Mouse (Mus musculus): ENCODE measurements around the gene Gpkow. TPM values are rescaled to one million over a fixed set of nuclear protein-coding genes. Genes with fewer than 3 reads are reported as not detected.

Gene Gpkow
- polyA plus RNA-seq, 1 experiment = 10.9 TPM

- Histone ChIP-seq H3K4me3 (ENCODE audit: insufficient read depth, low read depth, low read length) (no peak overlapping the region), H3K27ac (ENCODE audit: insufficient read depth, low read depth, low read length) (no peak overlapping the region), H3K27me3 (replicated peaks; ENCODE audit: control insufficient read depth, insufficient read depth, low read length) (no peaks in the 10 kb centered on the region), H3K4me1 (ENCODE audit: control insufficient read depth, insufficient read depth, low read length) (no peaks in the 10 kb centered on the region), H3K36me3 (ENCODE audit: control insufficient read depth, insufficient read depth, low read length) (peaks cover 2% of the 10 kb centered on the region; the same call in 1 of the 2 replicates)
- peak; percentile 20 for DNase-seq
- TF ChIP-seq POLR2A (IDR thresholded peaks at IDR 0.05; ENCODE audit: low read depth, low read length) (no peak), CTCF (conservative IDR thresholded peaks at IDR 0.05; ENCODE audit: insufficient read depth, insufficient read length, low read depth, low read length) (no peak)
- WGBS = 73% methylated on average over 3 of the region's 3 CpGs
Observed at GRCm38 (mm10) chrX:7662936-7663335, 34.0 kb upstream of the Gpkow start.

GRCm38 (mm10) chrX:7664791-7665190 lies 32.1 kb upstream of the Gpkow start:
- H3K27ac ChIP-seq (ENCODE audit: insufficient read depth, low read depth, low read length) = no peak overlapping the region
- no peaks in the 10 kb centered on the region for H3K27me3 ChIP-seq (replicated peaks; ENCODE audit: control insufficient read depth, insufficient read depth, low read length)
- WGBS = 93% methylated on average over 11 of the region's 11 CpGs
- H3K4me1 ChIP-seq (ENCODE audit: control insufficient read depth, insufficient read depth, low read length) = no peaks in the 10 kb centered on the region
- no peak for DNase-seq
- no peak overlapping the region for H3K4me3 ChIP-seq (ENCODE audit: insufficient read depth, low read depth, low read length)
- peaks cover 2% of the 10 kb centered on the region; the same call in 1 of the 2 replicates for H3K36me3 ChIP-seq (ENCODE audit: control insufficient read depth, insufficient read depth, low read length)
- no peak for TF ChIP-seq POLR2A (IDR thresholded peaks at IDR 0.05; ENCODE audit: low read depth, low read length)
- no peak for TF ChIP-seq CTCF (conservative IDR thresholded peaks at IDR 0.05; ENCODE audit: insufficient read depth, insufficient read length, low read depth, low read length)

GRCm38 (mm10) chrX:7665739-7666502 lies 31.0 kb upstream of the Gpkow start:
- WGBS = 73% methylated on average over 21 of the region's 21 CpGs

GRCm38 (mm10) chrX:7670390-7670881 lies 26.5 kb upstream of the Gpkow start:
- whole genome bisulfite sequencing = 3% methylated on average over 17 of the region's 19 CpGs
- peaks cover 2% of the 10 kb centered on the region; the same call in 1 of the 2 replicates for H3K4me1 ChIP-seq (ENCODE audit: control insufficient read depth, insufficient read depth, low read length)
- TF ChIP-seq CTCF (conservative IDR thresholded peaks at IDR 0.05; ENCODE audit: insufficient read depth, insufficient read length, low read depth, low read length) (no peak), POLR2A (IDR thresholded peaks at IDR 0.05; ENCODE audit: low read depth, low read length) (no peak)
- H3K36me3 ChIP-seq (ENCODE audit: control insufficient read depth, insufficient read depth, low read length) = peaks cover 2% of the 10 kb centered on the region; the same call in 1 of the 2 replicates
- DNase-seq = peak; percentile 66
- no peaks in the 10 kb centered on the region for H3K27me3 ChIP-seq (replicated peaks; ENCODE audit: control insufficient read depth, insufficient read depth, low read length)
- H3K4me3 ChIP-seq (ENCODE audit: insufficient read depth, low read depth, low read length) = peak overlapping the region; percentile 86
- H3K27ac ChIP-seq (ENCODE audit: insufficient read depth, low read depth, low read length) = peak overlapping the region; percentile 72

More at GRCm38 (mm10) chrX:7665739-7666502, 31.0 kb upstream of the Gpkow start:
- Histone ChIP-seq H3K4me1 (ENCODE audit: control insufficient read depth, insufficient read depth, low read length) (no peaks in the 10 kb centered on the region), H3K27me3 (replicated peaks; ENCODE audit: control insufficient read depth, insufficient read depth, low read length) (no peaks in the 10 kb centered on the region), H3K4me3 (ENCODE audit: insufficient read depth, low read depth, low read length) (no peak overlapping the region), H3K27ac (ENCODE audit: insufficient read depth, low read depth, low read length) (no peak overlapping the region), H3K36me3 (ENCODE audit: control insufficient read depth, insufficient read depth, low read length) (peaks cover 2% of the 10 kb centered on the region; the same call in 1 of the 2 replicates)
- no peak for TF ChIP-seq CTCF (conservative IDR thresholded peaks at IDR 0.05; ENCODE audit: insufficient read depth, insufficient read length, low read depth, low read length)
- TF ChIP-seq POLR2A (IDR thresholded peaks at IDR 0.05; ENCODE audit: low read depth, low read length) = no peak
- DNase-seq = no peak

GRCm38 (mm10) chrX:7670921-7671623 lies 25.9 kb upstream of the Gpkow start, which contains the start of gene Plp2:
Gene Plp2 (minus strand): TSS chrX:7671390.
- H3K36me3 ChIP-seq (ENCODE audit: control insufficient read depth, insufficient read depth, low read length) = peaks cover 2% of the 10 kb centered on the region; the same call in 1 of the 2 replicates
- TF ChIP-seq CTCF (conservative IDR thresholded peaks at IDR 0.05; ENCODE audit: insufficient read depth, insufficient read length, low read depth, low read length) = no peak
- no peak for TF ChIP-seq POLR2A (IDR thresholded peaks at IDR 0.05; ENCODE audit: low read depth, low read length)
- H3K27ac ChIP-seq (ENCODE audit: insufficient read depth, low read depth, low read length) = peak within 1 kb of the TSS; percentile 72
- no peaks in the 10 kb centered on the region for H3K27me3 ChIP-seq (replicated peaks; ENCODE audit: control insufficient read depth, insufficient read depth, low read length)
- WGBS = 3% methylated on average over 34 of the region's 36 CpGs
- peak within 1 kb of the TSS; percentile 86 for H3K4me3 ChIP-seq (ENCODE audit: insufficient read depth, low read depth, low read length)
- peak; percentile 35 for DNase-seq
- peaks cover 2% of the 10 kb centered on the region; the same call in 1 of the 2 replicates for H3K4me1 ChIP-seq (ENCODE audit: control insufficient read depth, insufficient read depth, low read length)

- no peaks in the 10 kb centered on the region for H3K36me3 ChIP-seq (ENCODE audit: control insufficient read depth, insufficient read depth, low read length)
- TF ChIP-seq POLR2A (IDR thresholded peaks at IDR 0.05; ENCODE audit: low read depth, low read length) (no peak), CTCF (conservative IDR thresholded peaks at IDR 0.05; ENCODE audit: insufficient read depth, insufficient read length, low read depth, low read length) (no peak)
- no peak for DNase-seq
- 46% methylated on average over 6 of the region's 6 CpGs for WGBS
- H3K27me3 ChIP-seq (replicated peaks; ENCODE audit: control insufficient read depth, insufficient read depth, low read length) = no peaks in the 10 kb centered on the region
- H3K4me3 ChIP-seq (ENCODE audit: insufficient read depth, low read depth, low read length) = no peak overlapping the region
- 0 out of 2 replicates have a peak overlapping the region, but pooled peaks have one; percentile 23 for H3K27ac ChIP-seq (ENCODE audit: insufficient read depth, low read depth, low read length)
- H3K4me1 ChIP-seq (ENCODE audit: control insufficient read depth, insufficient read depth, low read length) = peaks cover 2% of the 10 kb centered on the region; the same call in 1 of the 2 replicates
Observed at GRCm38 (mm10) chrX:7672739-7673138, 24.2 kb upstream of the Gpkow start.

Data from kidney, adult 2 months (tissue).